Mouse (Mus musculus) liver, adult (tissue): ENCODE measurements at regions not wholly inside any gene's neighbourhood (a gene's known extent, or its start where the extent isn't known, plus 50 kb on each side); places are given as distances from the start of the nearest gene placed in this dataset.

Experiments used
- GATA4 ChIP-seq: IDR thresholded peaks from 2 replicates; pipeline ENCODE4 v1.6.1; 2014; ENCODE audit warnings: mild to moderate bottlenecking, low read length; ENCODE audit not compliant: insufficient replicate concordance

DNA sequence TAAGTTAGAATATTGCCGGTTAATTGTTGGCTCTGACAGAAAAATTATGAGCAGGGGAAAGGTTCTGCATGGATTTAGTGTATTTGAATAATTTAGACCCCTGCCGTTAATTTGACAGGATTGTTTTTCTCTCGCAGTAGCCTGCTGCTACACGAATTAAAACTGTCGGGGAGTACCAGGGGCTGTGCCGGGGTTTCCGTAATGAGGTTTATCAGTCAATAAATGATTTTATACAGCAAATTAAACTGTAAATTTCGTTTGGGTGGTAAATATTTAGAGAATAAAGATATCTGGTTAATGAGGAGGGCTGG, 339.8 kb upstream of the Dynlrb2 start:
- TF ChIP-seq GATA4 = no peak

DNA sequence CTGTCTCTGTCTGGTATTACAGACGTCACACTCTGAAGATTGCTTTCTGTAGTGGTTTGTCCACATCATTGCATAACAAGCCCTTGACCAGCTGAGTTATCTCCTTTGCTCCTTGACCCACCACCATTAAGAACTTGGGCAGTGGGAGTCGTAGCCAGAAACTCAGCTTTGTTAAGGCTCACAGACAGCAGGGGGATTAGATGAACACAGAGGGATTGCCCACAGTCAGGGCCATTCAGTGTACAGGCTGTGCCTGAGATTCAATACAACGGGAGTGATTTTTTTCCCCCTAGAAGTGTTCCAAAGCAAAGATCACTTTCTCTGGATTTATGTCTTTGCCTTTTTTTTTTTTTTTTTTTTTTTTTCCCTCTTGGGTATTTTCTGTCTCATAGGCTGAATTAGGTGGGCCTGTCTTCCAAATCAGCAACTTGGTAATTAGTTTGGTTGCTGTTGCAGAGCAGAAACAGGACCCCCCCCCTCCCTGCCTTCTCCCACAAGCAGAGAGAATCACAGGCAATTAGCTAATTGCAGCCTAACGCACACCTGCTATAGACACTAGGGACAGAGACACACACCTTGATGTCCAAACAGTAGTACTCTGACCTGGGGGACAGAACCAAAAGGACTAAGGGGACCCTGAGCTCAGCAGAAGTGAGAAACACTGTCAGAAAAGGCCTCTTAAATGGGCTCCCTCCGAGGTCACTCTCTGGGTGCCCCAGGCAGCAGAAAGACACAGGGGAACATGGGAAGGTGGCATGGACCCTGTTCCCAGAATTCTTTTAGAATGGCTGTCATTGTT, 340.4 kb upstream of the Dynlrb2 start:
- no peak for TF ChIP-seq GATA4

DNA sequence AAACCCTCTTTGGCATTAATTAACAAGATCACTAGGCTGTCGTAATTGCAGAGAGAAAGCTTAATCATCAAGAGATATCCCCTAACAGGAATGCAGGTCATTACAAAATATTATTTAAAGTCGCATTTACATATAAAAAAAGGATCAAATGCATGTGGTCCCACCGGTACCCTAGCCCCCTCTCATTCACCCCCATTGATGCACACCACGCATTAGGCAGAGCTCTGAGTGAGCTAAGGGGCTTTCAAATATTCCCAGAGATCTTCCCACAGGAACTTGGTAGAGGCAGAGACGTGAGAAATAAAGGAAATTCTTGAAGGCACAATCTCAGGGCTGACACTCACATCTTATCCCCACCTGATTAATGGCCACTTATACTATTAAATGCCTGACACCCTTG, 343.8 kb upstream of the Dynlrb2 start:
- no peak for TF ChIP-seq GATA4

DNA sequence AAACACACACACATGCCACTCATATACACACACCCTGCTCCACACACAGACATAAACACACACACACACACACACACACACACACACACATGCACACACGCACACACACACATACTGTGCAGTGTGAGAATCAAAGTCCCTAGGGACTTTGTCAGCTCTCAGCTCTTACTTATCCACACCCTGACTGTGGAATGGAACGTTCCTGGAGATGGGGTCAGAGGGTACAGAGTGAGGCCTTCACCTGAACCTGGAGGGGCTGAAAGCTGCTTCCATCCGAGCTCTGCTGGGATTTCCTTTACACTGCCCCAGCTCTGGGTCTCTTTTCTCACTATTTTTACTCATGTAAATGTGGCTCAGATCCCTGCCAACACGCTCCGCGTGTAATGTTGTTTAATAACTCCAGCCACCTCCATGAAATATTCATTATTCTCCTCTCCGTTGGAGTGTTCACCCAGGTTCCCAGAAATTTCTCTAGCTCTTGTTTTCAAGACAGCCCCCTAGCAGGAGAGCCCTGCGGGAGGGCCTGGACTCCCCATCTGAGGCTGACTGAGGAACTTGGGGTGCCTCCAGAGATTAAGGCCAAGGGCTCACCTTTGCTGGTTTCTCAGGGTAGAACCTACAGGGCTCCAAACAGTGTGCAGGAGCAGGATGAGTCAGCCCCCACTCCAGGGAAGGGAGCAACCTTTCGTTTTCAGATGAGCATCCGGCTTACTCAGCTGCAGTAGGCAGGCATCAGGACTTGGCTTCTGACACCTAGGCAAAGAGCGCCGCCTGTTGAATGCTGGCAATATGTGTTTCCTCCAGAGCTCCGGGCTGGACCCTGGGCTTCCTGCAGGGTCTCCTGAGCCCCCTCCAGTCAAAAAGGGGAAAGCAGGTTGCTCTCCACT, 360.8 kb upstream of the Dynlrb2 start:
- no peak for TF ChIP-seq GATA4

DNA sequence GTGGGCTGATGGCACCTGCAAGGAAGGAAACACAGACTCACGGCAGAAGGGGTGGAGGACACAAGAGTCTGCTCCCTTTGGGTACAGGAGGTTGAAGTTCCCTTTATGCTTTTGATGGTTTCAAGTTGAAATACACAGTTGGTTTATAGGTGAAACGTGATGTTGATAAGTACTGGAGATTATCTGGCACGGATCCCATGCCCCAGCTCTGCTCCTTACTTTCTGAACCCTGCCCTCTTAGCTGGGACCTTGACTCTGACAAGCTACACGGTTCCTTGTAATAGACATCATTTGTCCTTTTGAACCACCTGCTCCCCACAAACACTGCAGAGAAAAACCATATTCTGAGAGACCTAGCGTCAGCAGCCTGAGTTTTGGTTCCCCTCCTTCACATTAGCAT, 363.4 kb upstream of the Dynlrb2 start:
- TF ChIP-seq GATA4 = no peak

DNA sequence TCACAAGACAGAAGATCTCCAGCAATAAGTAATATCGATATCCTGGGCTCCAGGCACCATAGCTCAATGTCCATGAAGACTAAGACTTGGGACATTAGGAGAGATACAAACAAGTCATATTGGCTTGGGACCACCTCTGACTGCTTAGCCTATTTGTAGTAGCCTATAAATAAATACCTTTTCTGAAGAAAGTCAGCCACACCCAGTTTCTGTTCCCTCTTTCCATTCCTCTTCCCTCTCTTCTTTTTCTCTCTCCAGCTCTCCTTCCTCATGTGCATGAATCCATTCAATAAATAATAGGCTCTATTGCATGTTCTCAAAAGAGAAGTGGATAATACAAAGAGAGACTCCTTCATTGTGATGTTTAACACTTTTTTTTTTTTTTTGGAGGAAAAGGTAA, 364.8 kb upstream of the Dynlrb2 start:
- TF ChIP-seq GATA4 = no peak

DNA sequence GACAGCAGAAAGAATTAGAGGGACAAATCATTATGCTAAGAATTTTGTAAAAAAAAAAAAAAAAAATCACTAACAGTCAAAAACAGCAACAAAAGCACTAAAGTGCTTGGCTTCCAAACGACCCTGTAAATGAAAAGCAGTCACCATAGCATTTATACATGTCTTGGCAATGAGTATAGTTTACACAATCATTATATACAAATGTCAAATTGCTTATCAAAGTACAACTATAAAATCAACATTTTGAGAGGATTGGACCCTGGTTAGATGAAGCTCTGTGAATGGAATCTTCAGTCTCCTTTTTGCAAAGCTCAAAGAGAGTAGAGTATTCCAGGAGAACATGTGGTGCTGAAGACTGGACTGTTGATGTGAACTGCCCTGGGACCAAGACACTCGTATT, 367.0 kb upstream of the Dynlrb2 start:
- TF ChIP-seq GATA4 = no peak

DNA sequence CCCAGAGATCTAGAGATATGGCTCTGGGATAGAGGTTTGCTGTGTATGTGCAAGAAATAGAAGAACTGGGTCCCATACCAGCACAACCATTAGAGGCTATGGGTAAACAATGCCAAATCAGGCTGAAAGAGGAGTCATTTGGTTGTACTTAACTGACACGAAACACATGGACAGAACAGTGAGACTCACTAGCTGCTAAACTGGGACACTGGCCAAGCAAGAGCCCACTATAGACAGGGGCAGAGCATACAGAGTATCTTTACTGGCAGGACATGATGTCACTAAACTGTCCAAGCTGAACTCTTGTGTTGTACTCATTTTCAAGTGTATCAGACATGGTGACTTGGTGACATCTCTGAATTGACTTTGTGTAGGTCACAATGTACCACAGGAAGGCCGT, 371.3 kb upstream of the Dynlrb2 start:
- TF ChIP-seq GATA4 = no peak

DNA sequence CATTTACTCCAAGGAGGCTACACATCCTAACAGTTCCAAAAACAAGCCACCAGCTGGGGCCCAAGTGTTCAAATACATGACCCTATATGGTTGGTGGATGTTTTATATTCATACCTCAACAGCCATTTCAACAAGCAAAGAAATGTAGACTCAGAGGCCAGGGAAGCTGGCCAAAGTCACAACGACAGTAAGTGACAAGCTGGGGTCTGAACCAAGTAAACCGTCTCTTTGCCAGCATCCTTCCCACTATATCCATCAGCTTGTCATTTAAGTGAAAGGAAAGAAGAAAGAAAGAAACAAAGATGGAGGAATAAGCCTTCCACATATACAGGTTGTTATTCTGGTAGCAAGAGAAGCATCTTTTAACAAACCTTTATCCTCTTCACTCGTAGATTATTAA, 371.7 kb upstream of the Dynlrb2 start:
- no peak for TF ChIP-seq GATA4

DNA sequence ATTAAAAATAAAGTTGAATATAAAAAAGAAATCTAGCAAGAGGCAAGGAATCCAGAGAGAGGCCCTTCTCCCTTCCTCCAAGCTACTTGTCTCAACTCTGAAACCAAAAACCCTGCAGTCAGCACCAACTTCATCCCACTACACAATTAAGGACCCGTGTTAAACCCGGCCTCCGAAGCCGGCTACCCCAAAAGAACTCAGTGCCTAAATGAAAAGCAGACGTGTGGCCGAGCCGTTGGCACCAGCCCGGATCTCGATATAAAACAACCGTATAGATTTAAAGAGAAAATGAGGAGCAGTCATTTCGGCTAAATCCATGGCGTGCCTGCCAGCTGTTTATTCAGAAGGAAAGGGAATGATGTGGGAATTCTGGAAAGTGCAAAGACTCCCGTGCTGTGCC, 384.7 kb upstream of the Dynlrb2 start:
- no peak for TF ChIP-seq GATA4

DNA sequence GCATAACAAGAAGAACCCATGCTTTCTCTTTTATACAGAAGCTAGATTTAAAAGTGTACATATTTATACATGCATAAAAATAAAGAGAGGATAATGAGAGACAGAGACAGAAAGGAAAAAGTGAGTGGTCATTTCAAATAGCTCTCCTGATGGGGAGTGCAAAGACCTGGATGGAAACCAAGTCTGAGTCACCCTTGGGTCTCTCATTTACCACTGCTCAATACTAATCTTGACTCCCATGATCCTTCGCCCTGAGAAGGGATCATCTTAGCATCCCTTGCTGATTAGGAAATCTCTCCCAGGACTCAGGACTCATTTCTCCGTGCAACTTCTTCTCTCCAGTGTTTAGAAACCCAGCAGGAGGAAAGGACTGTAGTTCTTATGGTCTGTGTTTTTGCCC, 386.9 kb upstream of the Dynlrb2 start:
- TF ChIP-seq GATA4 = no peak

DNA sequence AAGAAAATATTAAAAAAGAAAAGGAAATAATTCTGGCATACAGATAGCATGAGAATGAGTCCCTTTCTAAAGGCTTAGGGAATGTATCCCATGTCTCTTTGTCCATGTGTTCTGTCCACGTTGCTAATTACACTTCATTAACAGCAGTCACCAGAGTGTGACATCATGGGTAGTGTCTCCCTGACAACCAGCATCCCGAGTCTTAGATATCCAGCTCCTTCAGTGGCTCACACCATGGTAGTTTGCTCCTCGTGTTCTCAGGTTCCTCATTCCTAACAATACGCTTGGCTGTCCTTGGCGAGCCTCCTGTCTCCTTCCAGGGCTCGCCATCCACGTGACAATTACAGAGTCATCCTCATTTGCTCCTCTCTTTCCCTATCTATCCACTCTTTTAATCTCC, 388.1 kb upstream of the Dynlrb2 start:
- no peak for TF ChIP-seq GATA4

DNA sequence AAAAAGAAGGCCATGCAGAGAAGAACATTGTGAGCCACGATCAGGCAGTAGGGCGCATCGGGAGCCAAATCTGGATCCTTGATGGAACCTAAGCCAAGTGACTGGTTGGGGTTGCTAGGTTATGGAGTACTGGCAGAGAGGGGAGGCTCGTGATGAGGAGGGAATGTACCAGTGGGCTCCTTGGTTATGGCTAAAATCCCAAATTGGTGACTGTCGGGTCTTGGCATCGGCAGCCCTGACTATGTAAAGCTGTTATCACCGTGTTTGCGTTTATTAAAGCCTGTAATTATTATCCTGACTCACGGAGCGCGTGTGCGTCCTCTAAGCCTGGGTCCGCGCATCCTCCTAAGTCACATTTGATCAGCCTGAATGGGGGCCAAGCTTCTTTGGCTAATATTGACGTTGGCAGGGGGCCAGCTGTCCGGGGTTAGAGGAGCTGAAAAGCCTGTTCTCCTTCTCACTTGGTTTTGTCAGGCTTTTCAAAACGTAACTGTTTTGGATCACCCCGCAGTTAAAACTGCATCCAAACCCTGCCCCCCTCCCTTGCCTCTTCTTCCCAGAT, 388.9 kb upstream of the Dynlrb2 start:
- no peak for TF ChIP-seq GATA4

DNA sequence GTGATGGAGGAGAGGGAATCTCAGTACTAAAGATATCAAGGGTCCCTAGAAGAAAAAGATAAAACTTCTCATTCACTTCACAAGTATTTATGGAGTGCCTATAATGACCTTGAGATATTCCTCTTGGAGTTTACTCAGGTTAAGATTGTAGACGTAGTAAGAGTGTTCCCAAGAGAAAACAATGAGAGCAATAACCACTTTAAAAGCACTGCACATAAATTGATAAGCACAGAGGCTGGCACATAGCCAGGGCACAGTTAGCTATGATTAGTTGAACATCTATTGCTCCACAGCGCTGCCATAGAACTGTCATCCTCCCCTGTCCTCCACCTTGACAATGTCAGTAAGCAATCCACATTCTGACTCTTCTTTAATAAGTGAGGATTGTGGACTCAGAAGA, 389.8 kb upstream of the Dynlrb2 start:
- TF ChIP-seq GATA4 = no peak

DNA sequence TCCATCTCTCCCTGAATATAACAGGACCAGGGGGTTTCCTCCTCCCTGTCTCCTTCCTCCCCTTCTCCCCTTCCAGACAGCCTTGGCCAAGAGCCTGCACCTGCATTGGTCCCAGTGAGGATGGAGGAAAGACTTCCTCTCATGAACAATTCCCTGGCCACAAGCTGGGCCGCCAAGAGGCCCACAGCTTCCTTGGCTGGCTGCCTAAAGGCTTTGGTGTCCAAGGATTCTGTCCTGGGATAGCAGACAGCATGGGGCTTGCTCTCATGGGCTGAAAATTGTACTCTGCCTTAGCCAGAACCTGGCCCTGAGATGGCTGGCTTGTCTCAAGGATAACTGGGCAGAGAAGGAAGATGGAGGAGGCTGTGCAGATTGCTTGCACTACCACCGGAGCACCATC, 390.3 kb upstream of the Dynlrb2 start:
- TF ChIP-seq GATA4 = no peak

DNA sequence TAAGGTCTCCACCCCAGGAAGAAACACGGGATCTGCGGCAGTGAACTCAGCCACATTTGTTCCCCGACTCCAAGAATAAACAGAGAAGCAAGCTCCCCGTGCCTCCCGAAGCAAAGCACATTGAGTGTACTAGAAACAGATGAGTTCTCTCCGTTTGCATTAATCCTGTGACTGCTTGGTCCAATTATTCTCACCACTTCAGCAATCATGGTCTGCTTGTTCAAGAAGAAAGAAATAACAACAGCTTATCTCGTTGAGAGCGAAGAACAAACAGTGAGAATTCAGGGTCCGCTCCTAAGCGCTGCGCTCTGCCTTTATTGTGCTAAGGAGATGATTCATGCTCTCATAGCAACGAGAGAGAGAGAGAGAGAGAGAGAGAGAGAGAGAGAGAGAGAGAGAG, 393.6 kb upstream of the Dynlrb2 start:
- no peak for TF ChIP-seq GATA4
